ENCODE assay signal across 8 mouse cellular contexts in genomic region chr2:85038336-85038735, GRCm38 (mm10). TPM values are rescaled to one million over a fixed set of nuclear protein-coding genes. Genes with fewer than 3 reads are reported as not detected.
DNase-seq lines count a peak whose midpoint lies in the region; ATAC-seq lines count a peak whose summit lies in the region.

No protein-coding gene starts in this region.

- ATAC-seq in heart, embryonic 15.5 days (replicated peaks; ENCODE audit: insufficient number of reproducible peaks, insufficient read depth, low FRiP score, low read depth) = no peak
- no peak for ATAC-seq in hindbrain, embryonic 12.5 days (ENCODE audit: low FRiP score)
- no peak for ATAC-seq in midbrain, embryonic 13.5 days

- H3K9ac ChIP-seq in heart, embryonic 15.5 days = peak overlapping the region; percentile 81; the same call in 1 of the 2 replicates
- H3K9ac ChIP-seq in hindbrain, embryonic 12.5 days = peak overlapping the region; percentile 89
- peak overlapping the region; percentile 90 for H3K9ac ChIP-seq in midbrain, embryonic 13.5 days (replicated peaks)

- 79% methylated on average over 13 of the region's 13 CpGs for WGBS in heart, embryonic 15.5 days
- WGBS in hindbrain, embryonic 12.5 days = 87% methylated on average over 13 of the region's 13 CpGs
- WGBS in midbrain, embryonic 13.5 days = 80% methylated on average over 13 of the region's 13 CpGs

- peak overlapping the region; percentile 73 for H3K4me3 ChIP-seq in heart, embryonic 15.5 days
- H3K4me3 ChIP-seq in hindbrain, embryonic 12.5 days = peak overlapping the region; percentile 75
- peak overlapping the region; percentile 89 for H3K4me3 ChIP-seq in midbrain, embryonic 13.5 days (replicated peaks)

- no peak overlapping the region for H3K27ac ChIP-seq in heart, embryonic 15.5 days
- no peak overlapping the region for H3K27ac ChIP-seq in hindbrain, embryonic 12.5 days
- H3K27ac ChIP-seq in midbrain, embryonic 13.5 days = no peak overlapping the region

- H3K4me2 ChIP-seq in heart, embryonic 15.5 days = peak overlapping the region; percentile 70
- H3K4me2 ChIP-seq in hindbrain, embryonic 12.5 days (replicated peaks) = peak overlapping the region; percentile 83
- H3K4me2 ChIP-seq in midbrain, embryonic 13.5 days (replicated peaks) = peak overlapping the region; percentile 66

- peaks cover 14% of the 10 kb centered on the region for H3K4me1 ChIP-seq in heart, embryonic 15.5 days (replicated peaks)
- peaks cover 21% of the 10 kb centered on the region for H3K4me1 ChIP-seq in hindbrain, embryonic 12.5 days
- peaks cover 30% of the 10 kb centered on the region for H3K4me1 ChIP-seq in midbrain, embryonic 13.5 days (replicated peaks)

- intact Hi-C loops in gastrocnemius, postnatal 36 days (cut with DNase I) = no loop called here

- DNase-seq in heart, adult 8-10 months (ENCODE audit: low spot score) = no peak
- DNase-seq in ZHBTc4 (ENCODE audit: low read depth, low spot score) = peak; percentile 15
- no peak for DNase-seq in gastrocnemius, postnatal 36 days
- DNase-seq in layer of hippocampus, postnatal 25 days (ENCODE audit: extremely low spot score in 1 of 2, low spot score in 1 of 2) = no peak
- DNase-seq in spleen, postnatal 36 days (ENCODE audit: low spot score in 2 of 2) = no peak

- H3K36me3 ChIP-seq in heart, embryonic 15.5 days = peaks cover 40% of the 10 kb centered on the region
- peaks cover 40% of the 10 kb centered on the region for H3K36me3 ChIP-seq in hindbrain, embryonic 12.5 days
- H3K36me3 ChIP-seq in midbrain, embryonic 13.5 days = peaks cover 42% of the 10 kb centered on the region

- no peaks in the 10 kb centered on the region for H3K9me3 ChIP-seq in heart, embryonic 15.5 days (replicated peaks)
- no peaks in the 10 kb centered on the region for H3K9me3 ChIP-seq in hindbrain, embryonic 12.5 days (replicated peaks)
- H3K9me3 ChIP-seq in midbrain, embryonic 13.5 days = no peaks in the 10 kb centered on the region

- H3K27me3 ChIP-seq in heart, embryonic 15.5 days = no peaks in the 10 kb centered on the region
- H3K27me3 ChIP-seq in hindbrain, embryonic 12.5 days = no peaks in the 10 kb centered on the region
- no peaks in the 10 kb centered on the region for H3K27me3 ChIP-seq in midbrain, embryonic 13.5 days

RNA-seq across cellular contexts. Expression of gene P2rx3, which starts 1.1 kb away (rescaled TPM):
- polyA plus RNA-seq in heart, embryonic 15.5 days (2015; fragmentation: Nextera tagmentation; extraction: Ambion mirVana) = 0.33 and 0.68 TPM in 2 replicates
- total RNA-seq in heart, adult 8-10 months (2022) = under 1 TPM; 0.22 to 0.83 (median 0.62) TPM
- 18.1 and 23.7 TPM in 2 replicates for polyA plus RNA-seq in hindbrain, embryonic 12.5 days (2016; fragmentation: Nextera tagmentation; extraction: Ambion mirVana)
- polyA plus RNA-seq in midbrain, embryonic 13.5 days (2015; fragmentation: Nextera tagmentation; extraction: Ambion mirVana) = 2.5 and 3.0 TPM in 2 replicates
- total RNA-seq in gastrocnemius, postnatal 36 days (2021) = under 1 TPM; 0.57 to 0.69 TPM
- total RNA-seq in layer of hippocampus, postnatal 25 days (2021) = 1 to 10 TPM; 1.8 to 2.5 TPM

RNA-seq across cellular contexts. Expression of gene Ssrp1, which starts 1.3 kb away (rescaled TPM):
- polyA plus RNA-seq in heart, embryonic 15.5 days (2015; fragmentation: Nextera tagmentation; extraction: Ambion mirVana) = 104 and 141 TPM in 2 replicates
- total RNA-seq in heart, adult 8-10 months (2022) = 10 to 100 TPM; 35.3 to 42.5 (median 38.4) TPM
- 239 and 240 TPM in 2 replicates for polyA plus RNA-seq in hindbrain, embryonic 12.5 days (2016; fragmentation: Nextera tagmentation; extraction: Ambion mirVana)
- polyA plus RNA-seq in midbrain, embryonic 13.5 days (2015; fragmentation: Nextera tagmentation; extraction: Ambion mirVana) = 221 and 223 TPM in 2 replicates
- total RNA-seq in gastrocnemius, postnatal 36 days (2021) = 10 to 100 TPM; 24.4 to 28.3 TPM
- total RNA-seq in layer of hippocampus, postnatal 25 days (2021) = 100 to 1,000 TPM; 108 to 111 TPM

RNA-seq across cellular contexts. Expression of gene Tnks1bp1, which starts 9.5 kb away (rescaled TPM):
- polyA plus RNA-seq in heart, embryonic 15.5 days (2015; fragmentation: Nextera tagmentation; extraction: Ambion mirVana) = 23.9 and 31.7 TPM in 2 replicates
- 10 to 100 TPM; 40.7 to 60.5 (median 54.9) TPM for total RNA-seq in heart, adult 8-10 months (2022)
- 42.2 and 46.7 TPM in 2 replicates for polyA plus RNA-seq in hindbrain, embryonic 12.5 days (2016; fragmentation: Nextera tagmentation; extraction: Ambion mirVana)
- polyA plus RNA-seq in midbrain, embryonic 13.5 days (2015; fragmentation: Nextera tagmentation; extraction: Ambion mirVana) = 27.1 and 30.9 TPM in 2 replicates
- total RNA-seq in gastrocnemius, postnatal 36 days (2021) = 10 to 100 TPM; 27.2 to 29.6 TPM
- total RNA-seq in layer of hippocampus, postnatal 25 days (2021) = 100 to 1,000 TPM; 141 to 159 TPM

RNA-seq across cellular contexts. Expression of gene Prg3, which starts 50.3 kb away (rescaled TPM):
- not detected in 2 replicates for polyA plus RNA-seq in heart, embryonic 15.5 days (2015; fragmentation: Nextera tagmentation; extraction: Ambion mirVana)
- not detected for total RNA-seq in heart, adult 8-10 months (2022)
- polyA plus RNA-seq in hindbrain, embryonic 12.5 days (2016; fragmentation: Nextera tagmentation; extraction: Ambion mirVana) = not detected in 2 replicates
- polyA plus RNA-seq in midbrain, embryonic 13.5 days (2015; fragmentation: Nextera tagmentation; extraction: Ambion mirVana) = not detected in 2 replicates
- not detected for total RNA-seq in gastrocnemius, postnatal 36 days (2021)
- not detected for total RNA-seq in layer of hippocampus, postnatal 25 days (2021)

RNA-seq across cellular contexts. Expression of gene Prg2, which starts 58.1 kb away (rescaled TPM):
- polyA plus RNA-seq in heart, embryonic 15.5 days (2015; fragmentation: Nextera tagmentation; extraction: Ambion mirVana) = 0.35 and 0.57 TPM in 2 replicates
- not detected for total RNA-seq in heart, adult 8-10 months (2022)
- 0.26 TPM in 1 of 2 replicates, not detected in the other for polyA plus RNA-seq in hindbrain, embryonic 12.5 days (2016; fragmentation: Nextera tagmentation; extraction: Ambion mirVana)
- 0.19 and 0.49 TPM in 2 replicates for polyA plus RNA-seq in midbrain, embryonic 13.5 days (2015; fragmentation: Nextera tagmentation; extraction: Ambion mirVana)
- total RNA-seq in gastrocnemius, postnatal 36 days (2021) = not detected
- not detected for total RNA-seq in layer of hippocampus, postnatal 25 days (2021)
